Mouse (Mus musculus): ENCODE measurements around the gene Ankrd55. TPM values are rescaled to one million over a fixed set of nuclear protein-coding genes. Genes with fewer than 3 reads are reported as not detected.

Gene Ankrd55
- polyA plus RNA-seq, 1 experiment from 2014 or later = 0.34 TPM

DNA sequence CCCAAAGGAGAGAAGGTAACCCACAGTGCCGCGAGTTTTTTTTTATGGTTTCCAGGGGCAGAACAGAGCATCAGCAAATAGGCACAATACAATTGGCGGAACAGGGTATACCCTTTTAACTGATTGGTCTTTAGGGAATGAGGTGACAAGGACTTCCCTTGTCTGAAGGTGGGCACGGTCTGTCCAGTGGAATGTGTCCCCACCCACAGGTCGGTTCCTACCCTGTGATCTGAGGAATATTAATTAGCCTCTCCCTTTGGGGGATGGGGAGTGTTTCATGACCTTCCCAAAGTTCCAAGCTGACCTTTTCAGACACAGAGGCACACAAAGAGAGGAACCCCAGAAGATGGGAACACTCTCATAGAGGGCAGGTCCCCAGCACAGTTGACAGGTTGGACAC, 124.6 kb downstream of the Ankrd55 start:
- no peaks in the 10 kb centered on the region for H3K9me3 ChIP-seq (ENCODE audit: control insufficient read depth, low read length)
- no peak overlapping the region for H3K4me2 ChIP-seq (replicated peaks; ENCODE audit: low read depth, low read length)
- H3K9ac ChIP-seq (ENCODE audit: low read depth, low read length) = no peak overlapping the region
- H3K27me3 ChIP-seq (ENCODE audit: control insufficient read depth, insufficient read depth, low read length) = no peaks in the 10 kb centered on the region
- no peak overlapping the region for H3K4me3 ChIP-seq (ENCODE audit: low read length)
- 67% methylated on average over 5 of the region's 5 CpGs for WGBS
- H3K27ac ChIP-seq (ENCODE audit: low read depth, low read length) = no peak overlapping the region
- ATAC-seq (ENCODE audit: low FRiP score, low TSS enrichment) = no peak
- no peaks in the 10 kb centered on the region for H3K36me3 ChIP-seq (ENCODE audit: control insufficient read depth, insufficient read depth, low read length)
- H3K4me1 ChIP-seq (ENCODE audit: control insufficient read depth, insufficient read depth, low read length) = 0 out of 2 replicates have a peak, but pooled peaks cover 2% of the 10 kb centered on the region

DNA sequence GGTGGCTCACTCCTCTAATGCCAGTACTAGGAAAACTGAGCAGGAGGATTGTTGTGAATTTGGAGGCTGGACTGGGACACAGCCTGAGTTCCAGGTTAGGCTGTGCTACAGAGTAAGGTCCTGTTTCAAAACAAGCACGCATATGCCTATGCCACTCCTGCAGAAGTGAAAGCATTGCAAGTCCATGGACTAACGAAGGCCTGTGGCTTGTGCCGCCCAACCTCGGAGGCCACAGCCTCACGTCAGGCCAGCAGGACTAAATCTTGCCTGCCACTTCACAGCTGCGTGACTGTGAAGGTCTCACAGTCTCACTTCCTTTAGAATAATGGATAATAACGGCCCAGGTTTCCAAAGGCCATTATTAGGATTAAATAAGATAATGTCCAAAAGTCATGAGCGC, 125.4 kb downstream of the Ankrd55 start:
- Histone ChIP-seq H3K4me2 (replicated peaks; ENCODE audit: low read depth, low read length) (no peak overlapping the region), H3K36me3 (ENCODE audit: control insufficient read depth, insufficient read depth, low read length) (no peaks in the 10 kb centered on the region), H3K4me1 (ENCODE audit: control insufficient read depth, insufficient read depth, low read length) (0 out of 2 replicates have a peak, but pooled peaks cover 2% of the 10 kb centered on the region), H3K9ac (ENCODE audit: low read depth, low read length) (no peak overlapping the region), H3K4me3 (ENCODE audit: low read length) (no peak overlapping the region), H3K27ac (ENCODE audit: low read depth, low read length) (no peak overlapping the region), H3K27me3 (ENCODE audit: control insufficient read depth, insufficient read depth, low read length) (no peaks in the 10 kb centered on the region), H3K9me3 (ENCODE audit: control insufficient read depth, low read length) (no peaks in the 10 kb centered on the region)
- WGBS = 84% methylated on average over 8 of the region's 8 CpGs
- ATAC-seq (ENCODE audit: low FRiP score, low TSS enrichment) = no peak

DNA sequence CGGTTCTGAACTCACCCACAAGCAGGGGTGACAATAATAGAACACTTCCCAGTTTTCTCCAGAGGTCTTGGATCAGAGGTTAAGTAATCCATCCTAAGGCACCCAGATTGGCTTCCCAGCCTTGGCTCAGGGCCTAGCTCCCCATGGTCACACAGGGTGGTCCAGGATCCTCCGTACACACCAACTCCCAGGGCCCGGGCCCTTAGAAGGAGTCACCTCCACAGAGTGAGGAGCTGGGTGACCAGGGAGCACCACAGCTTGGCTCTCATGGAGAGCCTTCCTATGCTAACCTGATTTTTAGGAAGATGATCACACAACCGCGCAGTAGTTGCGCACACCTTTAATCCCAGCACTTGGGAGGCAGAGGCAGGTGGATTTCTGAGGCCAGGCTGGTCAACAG, 127.6 kb downstream of the Ankrd55 start:
- no peak overlapping the region for H3K4me2 ChIP-seq (replicated peaks; ENCODE audit: low read depth, low read length)

DNA sequence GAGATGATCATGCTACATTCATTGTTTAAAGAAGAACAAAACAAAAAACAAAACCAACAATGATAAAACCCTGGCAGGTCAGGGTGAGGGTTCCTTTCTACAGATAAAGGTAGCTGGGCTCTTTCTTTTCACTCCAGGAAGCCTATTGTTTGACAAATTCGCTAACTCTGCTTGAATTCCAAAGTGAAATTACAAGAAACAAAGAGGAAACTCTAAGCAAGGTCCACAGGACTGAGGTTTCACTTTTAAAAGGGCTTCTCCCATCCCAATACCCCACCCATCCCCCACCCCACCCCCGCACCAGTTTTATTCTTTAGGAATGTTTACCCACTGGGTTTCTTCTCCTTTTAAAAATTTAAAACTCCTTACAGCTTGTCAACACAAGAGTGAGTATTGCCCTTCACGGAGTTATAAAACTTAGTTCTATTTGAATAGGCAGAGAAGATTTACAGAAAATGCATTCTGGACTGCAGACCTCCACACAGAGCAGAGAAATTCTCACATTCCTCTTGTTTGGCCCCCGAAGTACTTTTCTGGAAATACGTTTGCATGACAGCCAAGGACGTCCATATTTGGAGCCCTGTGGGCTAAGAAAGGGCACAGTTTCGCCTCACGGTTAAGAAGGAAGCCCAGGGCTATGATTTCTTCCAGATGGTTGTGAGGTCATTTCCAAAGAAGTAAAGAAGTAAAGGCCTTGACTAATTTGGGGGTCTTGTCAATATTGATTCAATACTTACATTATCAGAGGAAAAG, 128.3 kb downstream of the Ankrd55 start:
- WGBS = 21% methylated on average over 8 of the region's 8 CpGs
- H3K4me3 ChIP-seq (ENCODE audit: low read length) = no peak overlapping the region

More for the DNA sequence above, 127.6 kb downstream of the Ankrd55 start:
- no peaks in the 10 kb centered on the region for H3K27me3 ChIP-seq (ENCODE audit: control insufficient read depth, insufficient read depth, low read length)
- H3K27ac ChIP-seq (ENCODE audit: low read depth, low read length) = peak overlapping the region; percentile 69; the same call in 1 of the 2 replicates
- WGBS = 76% methylated on average over 6 of the region's 6 CpGs
- no peak; the same call in 1 of the 2 replicates for ATAC-seq (ENCODE audit: low FRiP score, low TSS enrichment)
- H3K9me3 ChIP-seq (ENCODE audit: control insufficient read depth, low read length) = no peaks in the 10 kb centered on the region
- H3K4me3 ChIP-seq (ENCODE audit: low read length) = no peak overlapping the region
- H3K9ac ChIP-seq (ENCODE audit: low read depth, low read length) = no peak overlapping the region
- 0 out of 2 replicates have a peak, but pooled peaks cover 2% of the 10 kb centered on the region for H3K4me1 ChIP-seq (ENCODE audit: control insufficient read depth, insufficient read depth, low read length)
- H3K36me3 ChIP-seq (ENCODE audit: control insufficient read depth, insufficient read depth, low read length) = no peaks in the 10 kb centered on the region

DNA sequence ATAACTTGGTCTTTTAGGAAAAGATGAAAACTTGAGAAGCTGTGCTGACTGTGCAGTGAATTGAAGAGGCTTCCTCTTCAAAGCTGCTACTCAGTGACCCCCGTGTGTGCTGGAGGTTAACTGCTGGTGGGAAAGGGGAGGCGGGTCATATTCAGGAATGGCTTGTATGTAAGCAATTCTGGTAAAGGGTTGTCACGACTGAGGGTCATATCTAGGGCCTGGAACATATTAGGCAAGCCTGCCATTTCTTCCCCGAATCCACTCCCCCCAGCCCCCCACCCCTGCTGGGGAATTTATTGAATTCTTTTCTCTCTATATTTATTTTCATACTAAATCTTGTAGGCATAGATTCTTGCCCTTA, 128.9 kb downstream of the Ankrd55 start:
- ATAC-seq (ENCODE audit: low FRiP score, low TSS enrichment) = peak; percentile 32; the same call in 1 of the 2 replicates
- 18% methylated on average over 4 of the region's 4 CpGs for WGBS

More for the DNA sequence above, 128.3 kb downstream of the Ankrd55 start:
- Histone ChIP-seq H3K4me1 (ENCODE audit: control insufficient read depth, insufficient read depth, low read length) (0 out of 2 replicates have a peak, but pooled peaks cover 2% of the 10 kb centered on the region), H3K27ac (ENCODE audit: low read depth, low read length) (peak overlapping the region; percentile 69; the same call in 1 of the 2 replicates), H3K36me3 (ENCODE audit: control insufficient read depth, insufficient read depth, low read length) (no peaks in the 10 kb centered on the region), H3K27me3 (ENCODE audit: control insufficient read depth, insufficient read depth, low read length) (no peaks in the 10 kb centered on the region), H3K9ac (ENCODE audit: low read depth, low read length) (no peak overlapping the region), H3K9me3 (ENCODE audit: control insufficient read depth, low read length) (no peaks in the 10 kb centered on the region), H3K4me2 (replicated peaks; ENCODE audit: low read depth, low read length) (no peak overlapping the region)
- ATAC-seq (ENCODE audit: low FRiP score, low TSS enrichment) = peak; percentile 28; the same call in 1 of the 2 replicates

DNA sequence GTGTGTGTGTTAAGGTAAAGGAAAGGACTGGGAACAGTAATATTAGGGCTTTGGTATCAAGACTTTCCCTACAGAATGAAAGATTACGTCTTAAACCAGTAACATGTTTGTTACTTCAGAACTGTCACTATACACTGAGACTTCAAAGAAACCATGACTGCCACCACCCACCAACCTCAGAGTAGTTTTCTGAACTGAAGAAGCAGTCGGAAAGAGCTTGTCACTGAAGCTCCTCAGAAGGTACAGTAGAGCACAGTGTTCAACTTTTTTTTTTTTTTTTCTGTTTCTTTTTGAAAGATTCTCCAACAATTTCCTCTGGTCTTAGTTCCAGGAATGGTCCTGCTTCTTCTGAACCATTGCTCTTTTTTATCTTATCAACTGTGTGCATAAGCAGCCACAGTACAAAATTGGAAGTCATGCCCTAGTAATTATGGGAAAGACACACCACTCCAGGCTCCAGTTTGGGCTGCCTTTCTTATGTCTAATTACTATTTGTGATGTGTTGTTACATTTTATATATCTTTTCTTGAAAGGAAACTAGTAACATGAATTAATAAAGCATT, 129.7 kb downstream of the Ankrd55 start:
- H3K9me3 ChIP-seq (ENCODE audit: control insufficient read depth, low read length) = no peaks in the 10 kb centered on the region
- H3K27ac ChIP-seq (ENCODE audit: low read depth, low read length) = no peak overlapping the region
- H3K4me3 ChIP-seq (ENCODE audit: low read length) = no peak overlapping the region
- H3K36me3 ChIP-seq (ENCODE audit: control insufficient read depth, insufficient read depth, low read length) = no peaks in the 10 kb centered on the region
- no peaks in the 10 kb centered on the region for H3K27me3 ChIP-seq (ENCODE audit: control insufficient read depth, insufficient read depth, low read length)
- no peak overlapping the region for H3K9ac ChIP-seq (ENCODE audit: low read depth, low read length)
- 0 out of 2 replicates have a peak, but pooled peaks cover 2% of the 10 kb centered on the region for H3K4me1 ChIP-seq (ENCODE audit: control insufficient read depth, insufficient read depth, low read length)
- no peak for ATAC-seq (ENCODE audit: low FRiP score, low TSS enrichment)
- 70% methylated on average over 2 of the region's 2 CpGs for WGBS
- H3K4me2 ChIP-seq (replicated peaks; ENCODE audit: low read depth, low read length) = no peak overlapping the region

More for the DNA sequence above, 128.9 kb downstream of the Ankrd55 start:
- H3K4me2 ChIP-seq (replicated peaks; ENCODE audit: low read depth, low read length) = no peak overlapping the region
- H3K9ac ChIP-seq (ENCODE audit: low read depth, low read length) = no peak overlapping the region
- H3K9me3 ChIP-seq (ENCODE audit: control insufficient read depth, low read length) = no peaks in the 10 kb centered on the region
- H3K27me3 ChIP-seq (ENCODE audit: control insufficient read depth, insufficient read depth, low read length) = no peaks in the 10 kb centered on the region
- 0 out of 2 replicates have a peak, but pooled peaks cover 2% of the 10 kb centered on the region for H3K4me1 ChIP-seq (ENCODE audit: control insufficient read depth, insufficient read depth, low read length)
- no peaks in the 10 kb centered on the region for H3K36me3 ChIP-seq (ENCODE audit: control insufficient read depth, insufficient read depth, low read length)
- H3K4me3 ChIP-seq (ENCODE audit: low read length) = no peak overlapping the region
- peak overlapping the region; percentile 55; the same call in 1 of the 2 replicates for H3K27ac ChIP-seq (ENCODE audit: low read depth, low read length)

DNA sequence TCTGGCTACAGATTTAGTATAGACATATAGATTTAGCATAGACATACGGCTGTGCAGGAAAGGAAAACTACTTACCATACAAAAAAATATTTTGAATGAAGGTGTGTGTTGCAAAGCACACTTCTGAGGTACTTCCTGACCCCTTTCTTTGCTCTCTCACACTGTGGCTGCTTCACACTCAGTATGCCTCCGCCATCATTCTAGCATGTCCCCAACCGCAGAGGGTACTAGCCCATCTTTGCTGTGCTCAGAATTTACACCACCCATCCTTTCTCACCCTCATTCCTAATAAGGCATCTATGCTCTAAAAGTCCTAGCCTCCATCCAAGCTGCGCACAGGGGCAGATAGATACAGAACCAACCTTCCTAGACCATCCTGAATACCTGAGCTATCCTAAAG, 130.3 kb downstream of the Ankrd55 start:
- WGBS = 91% methylated on average over 4 of the region's 4 CpGs
- ATAC-seq (ENCODE audit: low FRiP score, low TSS enrichment) = no peak
- H3K9ac ChIP-seq (ENCODE audit: low read depth, low read length) = no peak overlapping the region
- H3K27me3 ChIP-seq (ENCODE audit: control insufficient read depth, insufficient read depth, low read length) = no peaks in the 10 kb centered on the region
- 0 out of 2 replicates have a peak, but pooled peaks cover 2% of the 10 kb centered on the region for H3K4me1 ChIP-seq (ENCODE audit: control insufficient read depth, insufficient read depth, low read length)
- H3K4me3 ChIP-seq (ENCODE audit: low read length) = no peak overlapping the region
- H3K9me3 ChIP-seq (ENCODE audit: control insufficient read depth, low read length) = no peaks in the 10 kb centered on the region
- no peak overlapping the region for H3K4me2 ChIP-seq (replicated peaks; ENCODE audit: low read depth, low read length)
- H3K36me3 ChIP-seq (ENCODE audit: control insufficient read depth, insufficient read depth, low read length) = no peaks in the 10 kb centered on the region
- no peak overlapping the region for H3K27ac ChIP-seq (ENCODE audit: low read depth, low read length)

DNA sequence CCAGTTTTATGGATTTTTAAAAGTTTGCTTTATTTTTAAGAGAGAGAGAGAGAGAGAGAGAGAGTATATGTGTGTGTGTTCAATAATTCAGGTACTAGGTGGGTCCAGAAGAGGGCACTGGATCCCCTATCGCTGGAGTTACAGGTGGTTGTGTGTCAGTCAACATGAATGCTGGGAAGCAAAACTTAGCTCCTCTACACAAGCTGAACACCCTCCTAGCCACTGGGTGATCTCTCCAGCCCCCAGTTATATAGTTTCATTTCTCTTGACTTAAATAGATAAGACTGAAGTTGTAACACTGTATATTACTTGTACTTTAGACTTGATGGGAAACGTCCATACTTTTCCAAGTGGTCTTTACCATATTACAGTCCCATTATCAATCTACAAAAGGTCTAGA, 136.0 kb downstream of the Ankrd55 start:
- WGBS = 85% methylated on average over 2 of the region's 2 CpGs
- no peaks in the 10 kb centered on the region for H3K36me3 ChIP-seq (ENCODE audit: control insufficient read depth, insufficient read depth, low read length)
- H3K27ac ChIP-seq (ENCODE audit: low read depth, low read length) = no peak overlapping the region

DNA sequence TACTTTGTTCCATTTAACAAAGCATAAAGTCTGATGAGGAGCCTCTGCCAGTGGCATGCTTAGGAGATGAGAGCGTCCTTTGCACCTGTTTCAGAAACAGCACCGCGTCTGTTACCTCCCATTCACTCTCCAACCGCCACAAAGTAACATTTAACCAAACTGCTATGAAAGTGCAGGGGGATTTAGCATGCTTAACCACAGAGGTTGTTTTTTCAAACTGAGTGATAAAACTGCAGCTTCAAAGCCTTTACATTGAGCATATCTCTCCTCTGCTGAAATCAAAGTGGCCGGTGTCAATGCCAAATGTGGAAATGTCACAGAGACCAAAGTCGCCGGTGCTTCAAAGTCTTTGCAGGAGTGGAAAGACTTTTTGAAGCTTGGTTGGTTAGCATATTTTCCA, 136.4 kb downstream of the Ankrd55 start:
- H3K9ac ChIP-seq (ENCODE audit: low read depth, low read length) = no peak overlapping the region
- H3K27me3 ChIP-seq (ENCODE audit: control insufficient read depth, insufficient read depth, low read length) = no peaks in the 10 kb centered on the region
- no peaks in the 10 kb centered on the region for H3K9me3 ChIP-seq (ENCODE audit: control insufficient read depth, low read length)
- H3K27ac ChIP-seq (ENCODE audit: low read depth, low read length) = no peak overlapping the region
- no peak for ATAC-seq (ENCODE audit: low FRiP score, low TSS enrichment)
- H3K4me2 ChIP-seq (replicated peaks; ENCODE audit: low read depth, low read length) = no peak overlapping the region
- WGBS = 87% methylated on average over 7 of the region's 7 CpGs
- no peak overlapping the region for H3K4me3 ChIP-seq (ENCODE audit: low read length)
- no peaks in the 10 kb centered on the region for H3K4me1 ChIP-seq (ENCODE audit: control insufficient read depth, insufficient read depth, low read length)
- no peaks in the 10 kb centered on the region for H3K36me3 ChIP-seq (ENCODE audit: control insufficient read depth, insufficient read depth, low read length)

More for the DNA sequence above, 136.0 kb downstream of the Ankrd55 start:
- no peak overlapping the region for H3K4me2 ChIP-seq (replicated peaks; ENCODE audit: low read depth, low read length)
- no peaks in the 10 kb centered on the region for H3K4me1 ChIP-seq (ENCODE audit: control insufficient read depth, insufficient read depth, low read length)
- H3K27me3 ChIP-seq (ENCODE audit: control insufficient read depth, insufficient read depth, low read length) = no peaks in the 10 kb centered on the region
- H3K9ac ChIP-seq (ENCODE audit: low read depth, low read length) = no peak overlapping the region
- H3K4me3 ChIP-seq (ENCODE audit: low read length) = no peak overlapping the region
- H3K9me3 ChIP-seq (ENCODE audit: control insufficient read depth, low read length) = no peaks in the 10 kb centered on the region
- no peak for ATAC-seq (ENCODE audit: low FRiP score, low TSS enrichment)
